Mouse (Mus musculus) adipose tissue, adult 10 weeks (tissue): ENCODE data around the gene Hspb9. TPM values are rescaled to one million over a fixed set of nuclear protein-coding genes. Genes with fewer than 3 reads are reported as not detected.

Experiments used
- polyA plus RNA-seq: library from polyadenylated mRNA; stranded (reverse); fragments of 350-450 nt; fragmentation: Illumina TruSeq; extraction: RNeasy Lipid Tissue Mini Kit (QIAGEN cat#74804); gene quantifications from one replicate; pipeline ENCODE4 v1.2.3, GENCODE M21; 2014; ENCODE audit warnings: low read depth, low replicate concordance

Gene Hspb9
- 32.9 TPM for polyA plus RNA-seq

GRCm38 (mm10) chr11:100713735-100714533 lies at the start of gene Hspb9:
Gene Hspb9, plus strand, starts transcription at chr11:100713850.

GRCm38 (mm10) chr11:100692164-100692616 lies 21.5 kb upstream of the Hspb9 start, which contains the start of gene Zfp385c:
Gene Zfp385c, minus strand, starts transcription at chr11:100692455.

GRCm38 (mm10) chr11:100703851-100704531 lies 9.7 kb upstream of the Hspb9 start, which contains the start of gene Dhx58:
Gene Dhx58, minus strand, starts transcription at chr11:100704271.

GRCm38 (mm10) chr11:100711783-100712615 lies 1.7 kb upstream of the Hspb9 start, which contains the start of gene Kat2a:
Gene Kat2a, minus strand, starts transcription at chr11:100712465.

GRCm38 (mm10) chr11:100738066-100738604 lies 24.5 kb downstream of the Hspb9 start, which contains the start of gene Rab5c:
Gene Rab5c, minus strand, starts transcription at chr11:100738215.

GRCm38 (mm10) chr11:100759611-100760233 lies 46.1 kb downstream of the Hspb9 start, which contains the start of gene Kcnh4:
Gene Kcnh4, minus strand, starts transcription at chr11:100759942.

GRCm38 (mm10) chr11:100762831-100763230 lies 49.2 kb downstream of the Hspb9 start, which contains the start of gene Hcrt:
Gene Hcrt, minus strand, starts transcription at chr11:100762931.

Other genes starting within 250 kb of the Hspb9 start
- 3.8 TPM for gene Klhl11, start 241.1 kb upstream of the Hspb9 start, polyA plus RNA-seq
- 416 TPM for gene Acly, start 185.8 kb upstream of the Hspb9 start, polyA plus RNA-seq
- gene Ttc25, start 168.2 kb upstream of the Hspb9 start, polyA plus RNA-seq, result 7.9 TPM
- 21.8 TPM for gene Cnp, start 138.9 kb upstream of the Hspb9 start, polyA plus RNA-seq
- gene Nkiras2, start 94.6 kb upstream of the Hspb9 start, polyA plus RNA-seq, result 36.0 TPM
- 171 TPM for gene Dnajc7, start 93.7 kb upstream of the Hspb9 start, polyA plus RNA-seq
- 0.17 TPM for gene Zfp385c, start 21.4 kb upstream of the Hspb9 start, polyA plus RNA-seq
- 4.3 TPM for gene Dhx58, start 9.6 kb upstream of the Hspb9 start, polyA plus RNA-seq
- gene Kat2a, start 1.4 kb upstream of the Hspb9 start, polyA plus RNA-seq, result 20.7 TPM
- gene Rab5c, start 24.4 kb downstream of the Hspb9 start, polyA plus RNA-seq, result 132 TPM
- 0.60 TPM for gene Kcnh4, start 46.1 kb downstream of the Hspb9 start, polyA plus RNA-seq
- not detected for gene Hcrt, start 49.1 kb downstream of the Hspb9 start, polyA plus RNA-seq
- 16.4 TPM for gene Ghdc, start 57.1 kb downstream of the Hspb9 start, polyA plus RNA-seq
- gene Stat5b, start 136.9 kb downstream of the Hspb9 start, polyA plus RNA-seq, result 23.3 TPM
- 31.5 TPM for gene Stat5a, start 145.5 kb downstream of the Hspb9 start, polyA plus RNA-seq
- gene Stat3, start 225.7 kb downstream of the Hspb9 start, polyA plus RNA-seq, result 70.6 TPM